Mouse (Mus musculus) embryonic fibroblast, embryonic 13.5 days (primary cell): ENCODE measurements around the gene Pla2g3. TPM values are rescaled to one million over a fixed set of nuclear protein-coding genes. Genes with fewer than 3 reads are reported as not detected.

Source experiments
- H3K27ac ChIP-seq: 2 replicates; pipeline ENCODE4 v1.5.1; 2012; ENCODE audit warnings: low read length, control low read depth, inconsistent platforms; ENCODE audit not compliant: insufficient read depth
- H3K4me1 ChIP-seq: 2 replicates; pipeline ENCODE4 v1.6.1; 2011; ENCODE audit warnings: low read length; ENCODE audit not compliant: control insufficient read depth, insufficient read depth
- H3K4me3 ChIP-seq: 2 replicates; pipeline ENCODE4 v1.5.1; 2011; ENCODE audit warnings: mild to moderate bottlenecking, control low read depth, low read length; ENCODE audit not compliant: insufficient read depth
- CTCF ChIP-seq: IDR thresholded peaks from 2 replicates; pipeline ENCODE4 v1.5.1; 2011; ENCODE audit warnings: mild to moderate bottlenecking, control low read depth, low read length, moderate library complexity, borderline replicate concordance; ENCODE audit not compliant: insufficient read depth
- POLR2A ChIP-seq: IDR thresholded peaks from 2 replicates; pipeline ENCODE4 v1.6.1; 2011; ENCODE audit warnings: low read depth, mild to moderate bottlenecking, control low read depth, low read length, moderate library complexity
- polyA plus RNA-seq: library from polyadenylated mRNA; stranded (reverse); fragments of >200 nt; gene quantifications from 2 replicates; pipeline ENCODE4 v1.2.4, GENCODE M21; 2011; ENCODE audit warnings: low read depth; ENCODE audit not compliant: missing spikeins, insufficient read length

The Pla2g3 gene
- polyA plus RNA-seq, 1 experiment: 0.25 TPM

GRCm38 (mm10) chr11:3519051-3519726 lies 31.1 kb downstream of the Pla2g3 start:
- TF ChIP-seq POLR2A (no peak), CTCF (no peak)

GRCm38 (mm10) chr11:3519756-3520398 lies 31.8 kb downstream of the Pla2g3 start:
- TF ChIP-seq CTCF: no peak
- no peak for TF ChIP-seq POLR2A
- Histone ChIP-seq H3K4me1 (peaks cover 4% of the 10 kb centered on the region; the same call in 1 of the 2 replicates), H3K27ac (no peak overlapping the region), H3K4me3 (no peak overlapping the region)

More at GRCm38 (mm10) chr11:3519051-3519726, 31.1 kb downstream of the Pla2g3 start:
- no peak overlapping the region for H3K27ac ChIP-seq
- H3K4me3 ChIP-seq: no peak overlapping the region
- H3K4me1 ChIP-seq: peaks cover 4% of the 10 kb centered on the region; the same call in 1 of the 2 replicates

- no peak overlapping the region for H3K4me3 ChIP-seq
- peaks cover 2% of the 10 kb centered on the region; the same call in 1 of the 2 replicates for H3K4me1 ChIP-seq
- H3K27ac ChIP-seq: no peak overlapping the region
- TF ChIP-seq CTCF: no peak
- no peak for TF ChIP-seq POLR2A
These were observed 32.8 kb downstream of the Pla2g3 start for GRCm38 (mm10) chr11:3520919-3521318.

- Histone ChIP-seq H3K4me1 (no peaks in the 10 kb centered on the region), H3K4me3 (no peak overlapping the region), H3K27ac (no peak overlapping the region)
- TF ChIP-seq POLR2A: no peak
These were observed 33.5 kb downstream of the Pla2g3 start for GRCm38 (mm10) chr11:3521339-3522224.

GRCm38 (mm10) chr11:3522285-3523000 lies 34.4 kb downstream of the Pla2g3 start:
- no peaks in the 10 kb centered on the region for H3K4me1 ChIP-seq
- no peak overlapping the region for H3K27ac ChIP-seq
- TF ChIP-seq POLR2A (no peak), CTCF (no peak)
- H3K4me3 ChIP-seq: no peak overlapping the region

- H3K27ac ChIP-seq: no peak overlapping the region
- no peak overlapping the region for H3K4me3 ChIP-seq
- TF ChIP-seq POLR2A (no peak), CTCF (no peak)
- H3K4me1 ChIP-seq: no peaks in the 10 kb centered on the region
These were observed 35.9 kb downstream of the Pla2g3 start for GRCm38 (mm10) chr11:3523840-3524582.

- Histone ChIP-seq H3K4me1 (no peaks in the 10 kb centered on the region), H3K27ac (no peak overlapping the region), H3K4me3 (no peak overlapping the region)
- TF ChIP-seq POLR2A: no peak
These were observed 37.5 kb downstream of the Pla2g3 start for GRCm38 (mm10) chr11:3525560-3525959.

- H3K4me1 ChIP-seq: no peaks in the 10 kb centered on the region
- no peak overlapping the region for H3K4me3 ChIP-seq
- TF ChIP-seq POLR2A: no peak
- TF ChIP-seq CTCF: no peak
- H3K27ac ChIP-seq: no peak overlapping the region
These were observed 38.1 kb downstream of the Pla2g3 start for GRCm38 (mm10) chr11:3526207-3526606.
